Mouse (Mus musculus) right cerebral cortex, postnatal 14 days (tissue): ENCODE measurements at regions not wholly inside any gene's neighbourhood (a gene's known extent, or its start where the extent isn't known, plus 50 kb on each side); places are given as distances from the start of the nearest gene placed in this dataset.

Experiments
- DNase-seq: peaks from one replicate; pipeline ENCODE4 v3.0.0; 2022

- DNase-seq, result peak; percentile 35
These were observed 428.2 kb upstream of the Atp2b1 start for GRCm38 (mm10) chr10:98485751-98486681.

- peak; percentile 64 for DNase-seq
These were observed 419.9 kb upstream of the Atp2b1 start for GRCm38 (mm10) chr10:98494354-98494753.

DNA sequence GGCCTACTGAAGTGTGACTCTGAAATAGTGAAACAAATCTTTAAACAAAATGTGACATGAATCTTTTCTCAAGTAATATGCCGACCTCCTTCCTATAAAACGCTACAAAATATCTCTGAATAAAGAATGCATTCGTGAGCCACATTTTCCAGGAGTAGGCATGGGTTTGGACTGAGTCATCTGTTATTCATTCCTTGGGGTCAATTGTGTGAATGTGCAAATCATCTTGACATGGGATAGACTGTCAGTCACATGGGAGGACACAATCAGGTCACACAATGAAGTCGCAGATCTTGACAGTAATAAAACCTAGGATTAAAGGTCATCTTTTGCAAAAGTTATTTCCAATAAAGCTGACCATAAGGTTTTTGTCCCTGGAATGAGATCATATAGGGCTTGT, 418.0 kb upstream of the Atp2b1 start:
- DNase-seq, result no peak

DNA sequence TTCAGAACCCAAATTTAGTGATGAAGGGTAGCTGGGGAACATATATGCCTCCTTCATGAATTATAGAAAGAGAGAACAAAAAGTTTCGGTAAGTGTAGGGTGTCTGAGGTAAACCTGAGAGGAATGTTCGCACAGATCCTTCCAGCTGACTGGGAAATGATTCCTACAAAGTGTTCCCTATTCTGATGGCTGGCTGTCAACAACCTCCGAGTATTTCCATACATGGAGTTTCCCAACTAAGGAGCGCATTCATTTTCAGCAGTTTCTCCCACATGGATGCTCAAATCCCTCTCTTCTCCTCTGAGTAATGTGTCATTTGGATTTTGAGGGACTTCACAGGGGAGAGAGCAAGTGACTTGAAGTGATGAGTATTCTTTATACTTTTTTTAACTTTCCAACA, 413.9 kb upstream of the Atp2b1 start:
- DNase-seq, result no peak

GRCm38 (mm10) chr10:98501566-98501965, 412.6 kb upstream of the Atp2b1 start:
- DNase-seq, result no peak

DNA sequence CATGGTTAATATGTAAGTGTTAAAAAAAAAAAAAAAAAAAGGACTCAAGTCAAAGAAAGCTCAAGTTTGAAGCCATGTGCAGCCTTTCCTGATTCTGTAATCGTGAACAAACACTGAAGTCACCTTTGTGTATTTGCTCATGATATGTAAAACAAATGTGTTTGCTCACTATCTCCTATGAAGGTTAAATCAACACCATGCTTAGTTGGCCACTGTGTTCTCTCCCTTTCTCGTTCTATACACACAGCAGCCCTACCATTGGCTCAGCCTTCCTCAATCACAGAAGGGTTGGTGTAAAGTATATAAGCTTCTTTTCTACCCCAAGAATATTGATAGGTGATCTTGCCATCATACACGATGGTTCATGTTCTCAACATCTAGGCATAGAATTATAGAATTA, 409.7 kb upstream of the Atp2b1 start:
- DNase-seq, result no peak

- DNase-seq, result no peak
These were observed 405.6 kb upstream of the Atp2b1 start for GRCm38 (mm10) chr10:98508515-98509143.

DNA sequence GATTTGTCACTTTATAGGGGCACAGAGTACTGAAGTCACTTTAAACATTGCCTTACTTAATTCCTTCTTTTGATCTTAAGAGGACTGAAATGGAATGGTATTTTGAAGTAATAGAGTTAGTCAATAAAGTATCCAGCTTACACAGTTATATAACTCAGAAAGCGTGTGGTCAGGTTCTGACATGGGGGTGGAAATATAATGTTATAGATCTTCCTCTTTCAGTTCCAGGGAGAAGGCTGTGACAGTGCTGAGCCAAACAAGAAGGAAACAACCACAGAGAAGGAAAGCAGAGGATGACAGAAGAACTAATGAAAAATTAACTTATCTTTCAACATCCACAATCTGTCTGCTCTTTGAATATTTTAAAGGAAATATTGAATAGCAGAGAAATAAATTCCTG, 399.4 kb upstream of the Atp2b1 start:
- DNase-seq, result no peak

GRCm38 (mm10) chr10:98517609-98518008, 396.6 kb upstream of the Atp2b1 start:
- no peak for DNase-seq

DNA sequence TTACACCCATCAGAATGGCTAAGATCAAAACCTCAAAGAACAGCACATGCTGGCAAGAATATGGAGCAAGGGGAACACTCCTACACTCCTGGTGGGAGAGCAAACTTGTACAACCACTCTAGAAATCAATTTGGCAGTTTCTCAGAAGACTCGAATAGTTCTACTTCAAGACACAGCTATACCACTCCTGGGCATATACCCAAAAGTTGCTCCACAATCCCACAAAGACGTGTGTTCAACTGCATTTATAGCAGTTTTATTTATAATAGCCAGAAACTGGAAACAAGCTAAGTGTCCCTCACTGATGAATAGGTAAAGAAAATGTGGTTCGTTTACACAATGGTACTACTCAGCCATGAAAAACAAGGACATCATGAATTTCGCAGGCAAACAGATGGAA, 384.6 kb upstream of the Atp2b1 start:
- no peak for DNase-seq

DNA sequence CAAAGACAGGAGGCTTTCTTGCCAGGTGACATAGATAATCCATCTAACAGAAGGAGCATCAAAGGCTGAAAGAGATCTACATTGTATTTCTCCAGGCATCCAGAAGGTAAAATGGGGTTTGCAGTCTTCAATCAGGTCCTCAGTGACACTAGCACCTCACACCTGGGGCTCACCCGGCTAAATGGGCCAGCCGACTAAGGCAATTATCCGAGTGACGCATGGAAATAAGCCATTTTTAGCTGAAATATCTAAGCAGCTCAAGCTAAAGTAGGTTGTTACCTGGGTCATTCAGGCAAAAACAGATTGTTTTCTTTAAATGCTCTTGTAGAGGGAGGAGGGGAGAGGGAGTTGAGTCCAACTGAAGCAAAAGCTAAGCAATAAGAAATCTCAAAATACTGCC, 382.8 kb upstream of the Atp2b1 start:
- no peak for DNase-seq

DNA sequence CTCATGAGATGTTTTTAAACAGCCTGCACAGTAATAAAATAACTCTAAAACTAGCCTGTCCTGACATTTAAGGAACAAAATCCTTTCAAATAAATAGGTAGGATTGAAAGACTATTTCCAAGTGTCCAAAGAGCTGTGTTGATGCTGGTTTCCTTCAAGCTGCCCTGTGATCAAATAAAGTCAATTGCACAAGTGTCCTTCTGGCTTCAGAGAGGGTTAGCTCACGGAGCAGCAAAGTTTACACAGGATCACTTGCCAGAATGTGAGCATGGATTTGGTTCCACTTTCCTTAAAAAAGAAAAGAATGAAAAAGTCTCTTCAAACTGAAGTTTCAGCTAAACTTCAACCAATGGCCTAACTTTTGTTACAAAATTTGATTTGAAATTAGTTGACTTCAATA, 375.5 kb upstream of the Atp2b1 start:
- DNase-seq, result no peak

DNA sequence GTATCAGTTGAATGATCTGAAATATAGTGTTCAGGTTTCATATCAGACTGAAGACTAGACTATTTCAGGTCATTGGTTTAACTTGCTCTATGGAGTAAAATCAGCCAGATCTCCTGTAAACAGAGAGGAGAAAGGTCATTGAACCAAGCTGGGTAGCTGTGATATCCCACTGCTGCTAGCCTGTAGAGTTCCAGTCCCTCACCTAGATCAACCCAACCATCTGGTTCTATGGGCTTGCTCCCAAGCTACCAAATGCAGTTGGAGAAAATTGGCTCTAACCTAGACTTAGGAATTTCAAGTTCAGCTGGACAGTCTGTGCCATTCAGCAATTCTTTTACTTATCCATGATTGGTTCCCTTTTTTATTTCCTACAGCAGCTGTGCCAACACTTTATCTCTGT, 373.1 kb upstream of the Atp2b1 start:
- no peak for DNase-seq

DNA sequence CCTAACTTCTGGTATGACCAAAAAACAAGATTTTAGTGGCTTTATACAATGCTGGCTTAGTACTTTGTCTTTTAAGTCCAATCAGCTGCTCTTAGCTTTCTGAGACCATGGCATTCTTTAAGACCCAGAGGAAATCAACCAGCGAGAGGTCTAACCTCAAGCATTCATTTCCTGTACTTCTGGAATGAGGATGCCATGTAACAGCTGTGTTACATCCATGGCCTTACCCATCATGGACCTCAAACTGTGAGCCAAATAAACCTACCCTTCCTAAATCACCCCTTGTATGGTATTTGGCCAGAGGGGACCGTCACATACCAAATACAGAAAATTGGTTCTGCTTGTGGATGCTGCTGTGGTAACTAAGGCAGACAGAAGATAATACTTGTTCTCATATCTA, 372.1 kb upstream of the Atp2b1 start:
- no peak for DNase-seq

DNA sequence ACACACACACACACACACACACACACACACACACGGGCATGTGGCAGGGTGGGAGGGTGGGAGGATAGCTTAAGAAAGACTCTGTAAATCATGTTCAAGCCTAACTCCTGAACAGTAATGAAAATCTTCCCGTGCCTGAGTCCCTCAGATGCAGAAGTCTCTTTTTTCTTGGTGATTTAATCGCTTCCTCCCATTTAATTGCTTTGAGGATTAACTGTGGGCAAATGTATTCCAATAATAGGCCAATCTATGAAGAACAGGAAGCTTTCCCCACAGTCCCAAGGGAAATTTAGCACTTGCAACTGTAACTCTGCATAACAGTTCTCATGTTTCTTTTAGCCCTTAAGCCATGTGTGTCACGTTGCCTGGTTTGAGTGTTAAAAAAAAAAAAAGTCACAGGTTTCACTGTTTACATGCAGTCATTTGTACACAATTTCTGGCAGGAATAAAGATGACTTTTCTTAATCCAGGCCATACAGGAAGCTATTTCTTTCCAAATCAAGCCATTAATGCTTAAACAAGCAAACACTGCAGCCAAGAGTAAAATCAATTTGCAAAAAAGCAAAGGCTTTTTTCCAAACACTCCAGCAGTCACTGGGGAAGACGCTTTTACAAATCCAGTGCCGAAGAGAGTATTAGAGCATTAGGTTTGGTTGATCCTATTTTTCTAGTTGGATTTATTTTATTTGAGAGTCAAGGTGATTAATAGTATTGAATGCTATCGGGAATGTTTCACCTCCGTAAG, 370.8 kb upstream of the Atp2b1 start:
- DNase-seq, result no peak

DNA sequence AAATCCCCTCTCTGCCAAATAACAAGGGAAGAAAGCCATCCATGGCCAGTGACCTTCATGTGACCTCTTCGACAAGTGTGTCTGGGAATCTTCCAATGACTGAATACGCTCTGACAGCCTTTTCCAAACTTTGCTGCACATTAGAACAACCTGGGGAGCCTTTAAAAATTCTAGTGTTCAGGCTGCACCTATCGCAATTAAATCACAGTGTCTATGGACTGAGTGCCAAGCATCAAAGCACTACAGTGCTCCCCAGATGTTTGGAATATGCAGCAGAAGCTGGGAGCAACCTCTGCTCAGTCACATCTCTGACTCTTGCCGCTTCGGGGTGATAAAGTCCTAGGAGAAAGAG, 370.2 kb upstream of the Atp2b1 start:
- no peak for DNase-seq

GRCm38 (mm10) chr10:98554575-98554974, 359.6 kb upstream of the Atp2b1 start:
- DNase-seq, result no peak

- no peak for DNase-seq
These were observed 356.6 kb upstream of the Atp2b1 start for GRCm38 (mm10) chr10:98557470-98558060.

GRCm38 (mm10) chr10:98558560-98558959, 355.6 kb upstream of the Atp2b1 start:
- no peak for DNase-seq

GRCm38 (mm10) chr10:98562297-98562912, 351.8 kb upstream of the Atp2b1 start:
- no peak for DNase-seq

DNA sequence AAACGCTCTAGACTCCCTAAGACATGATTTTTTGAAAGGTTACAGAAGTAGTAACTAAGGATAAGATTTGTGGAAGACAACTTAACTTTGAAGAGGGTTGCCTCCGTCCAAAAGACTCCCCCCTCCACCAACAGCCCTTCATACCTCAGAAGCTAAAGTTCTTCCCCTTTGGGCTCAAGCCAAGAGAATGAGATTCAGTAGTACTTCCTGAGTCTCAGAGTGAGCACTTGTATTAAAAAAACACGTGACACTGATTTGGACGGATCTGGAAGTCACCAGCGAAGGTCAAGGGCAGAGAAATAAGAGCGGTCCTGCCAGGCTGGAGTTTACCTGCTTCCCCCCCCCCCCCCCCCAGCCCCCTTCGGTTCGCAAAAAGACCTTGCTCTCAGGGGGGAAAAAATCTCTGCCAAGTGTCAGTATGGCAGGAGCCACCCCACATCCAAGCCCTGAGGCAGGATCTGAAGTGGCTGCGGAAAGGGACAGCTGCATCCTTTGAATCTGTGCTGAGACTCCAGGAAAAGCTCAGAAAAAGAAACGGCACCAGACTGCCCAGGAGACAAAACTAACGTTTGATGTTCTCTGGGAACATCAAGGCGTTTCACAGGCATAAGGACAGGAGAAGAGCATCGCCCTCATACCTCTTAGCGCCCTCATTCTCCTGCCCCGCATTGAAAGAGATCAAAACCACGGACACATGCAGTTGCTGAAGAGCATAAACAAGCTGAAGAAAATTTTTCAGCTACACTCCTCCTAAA, 341.2 kb upstream of the Atp2b1 start:
- no peak for DNase-seq

- no peak for DNase-seq
These were observed 337.2 kb upstream of the Atp2b1 start for GRCm38 (mm10) chr10:98577040-98577439.
